Mouse (Mus musculus): ENCODE measurements around the gene Slc35f4.

DNA sequence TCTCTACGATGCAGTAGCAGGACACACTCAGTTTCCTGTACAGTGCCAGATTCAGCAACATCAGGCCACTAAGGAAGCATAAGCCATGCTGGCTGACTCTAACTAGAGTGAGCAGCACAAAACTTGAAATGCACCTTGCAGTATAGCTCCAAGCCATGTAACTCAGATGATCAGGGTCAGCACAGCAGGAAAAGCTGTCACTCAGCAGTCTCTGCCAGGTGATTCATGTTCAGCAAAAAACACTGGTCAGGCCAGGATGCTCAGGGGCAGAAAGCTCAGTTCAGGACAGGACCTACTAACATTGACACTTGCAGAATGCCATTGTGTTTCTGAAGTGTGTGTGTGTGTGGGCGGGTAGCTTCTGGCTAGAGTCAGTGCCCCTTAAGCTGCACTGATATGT, 34.9 kb upstream of the Slc35f4 start:
- no peak for TF ChIP-seq ZKSCAN1 (IDR thresholded peaks at IDR 0.05; ENCODE audit: borderline replicate concordance, low read depth, low read length)
- TF ChIP-seq POLR2A (IDR thresholded peaks at IDR 0.05; ENCODE audit: low read depth, low read length) = no peak
- no peak for TF ChIP-seq CTCF (conservative IDR thresholded peaks at IDR 0.05 in 1 of 2, IDR thresholded peaks at IDR 0.05 in 1 of 2; ENCODE audit: low read depth in 2 of 2, low read length in 2 of 2)
- no peak for TF ChIP-seq E2F4 (IDR thresholded peaks at IDR 0.05; ENCODE audit: insufficient replicate concordance, low read depth, low read length)
- TF ChIP-seq JUND (conservative IDR thresholded peaks at IDR 0.05; ENCODE audit: low read depth, low read length) = no peak
- no peak for TF ChIP-seq ZNF384 (IDR thresholded peaks at IDR 0.05; ENCODE audit: low read depth, low read length)
- TF ChIP-seq EP300 (IDR thresholded peaks at IDR 0.05; ENCODE audit: low read length) = no peak
- no peak for TF ChIP-seq ZMIZ1 (IDR thresholded peaks at IDR 0.05; ENCODE audit: low read depth, low read length)
- TF ChIP-seq TCF12 (IDR thresholded peaks at IDR 0.05; ENCODE audit: low read depth, low read length) = no peak
- TF ChIP-seq USF1 (IDR thresholded peaks at IDR 0.05; ENCODE audit: low read depth, low read length) = no peak
- TF ChIP-seq MXI1 (IDR thresholded peaks at IDR 0.05; ENCODE audit: low read depth, low read length) = no peak
- TF ChIP-seq MAX (IDR thresholded peaks at IDR 0.05; ENCODE audit: low read length) = no peak
- TF ChIP-seq ZC3H11A (IDR thresholded peaks at IDR 0.05; ENCODE audit: low read depth, low read length) = no peak
- no peak for TF ChIP-seq RCOR1 (conservative IDR thresholded peaks at IDR 0.05; ENCODE audit: low read depth, low read length)

Data from CH12.LX (cell line).